Mouse (Mus musculus) CH12.LX (cell line): ENCODE results near the gene Rph3al.

ENCODE experiments used
- CHD1 ChIP-seq: IDR thresholded peaks from 2 replicates; pipeline ENCODE4 v1.6.1; 2012; ENCODE audit warnings: low read depth, low read length, improper control_type of control experiment, inconsistent platforms
- CHD2 ChIP-seq: IDR thresholded peaks from 2 replicates; pipeline ENCODE4 v1.6.1; 2011; ENCODE audit warnings: low read length, improper control_type of control experiment
- CTCF ChIP-seq, 2 experiments: IDR thresholded peaks in 1 of 2; conservative IDR thresholded peaks in 1 of 2; 2 replicates each; pipeline ENCODE4 v1.5.1; 2011 to 2012; ENCODE audit warnings: low read depth in 2 of 2, low read length in 2 of 2, improper control_type of control experiment in 1 of 2, inconsistent platforms in 1 of 2, mild to moderate bottlenecking in 1 of 2, moderate library complexity in 1 of 2
- EP300 ChIP-seq: IDR thresholded peaks from 2 replicates; pipeline ENCODE4 v1.6.1; 2011; ENCODE audit warnings: low read length, improper control_type of control experiment
- POLR2A ChIP-seq: IDR thresholded peaks from 2 replicates; pipeline ENCODE4 v1.6.1; 2011; ENCODE audit warnings: low read depth, mild to moderate bottlenecking, improper control_type of control experiment, low read length
- SMC3 ChIP-seq: IDR thresholded peaks from 2 replicates; pipeline ENCODE4 v1.6.1; 2011; ENCODE audit warnings: low read depth, low read length, improper control_type of control experiment
- ZNF384 ChIP-seq: IDR thresholded peaks from 2 replicates; pipeline ENCODE4 v1.6.1; 2012; ENCODE audit warnings: low read depth, low read length, improper control_type of control experiment, inconsistent platforms

- TF ChIP-seq POLR2A (no peak), ZNF384 (no peak), EP300 (no peak), CTCF (conservative IDR thresholded peaks at IDR 0.05 in 1 of 2, IDR thresholded peaks at IDR 0.05 in 1 of 2; ENCODE audit: low read depth in 2 of 2, low read length in 2 of 2) (no peak), CHD1 (no peak), SMC3 (no peak), CHD2 (no peak)
Measured at GRCm38 (mm10) chr11:75904982-75905381, 33.2 kb downstream of the Rph3al start.
